In the genomic region with DNA sequence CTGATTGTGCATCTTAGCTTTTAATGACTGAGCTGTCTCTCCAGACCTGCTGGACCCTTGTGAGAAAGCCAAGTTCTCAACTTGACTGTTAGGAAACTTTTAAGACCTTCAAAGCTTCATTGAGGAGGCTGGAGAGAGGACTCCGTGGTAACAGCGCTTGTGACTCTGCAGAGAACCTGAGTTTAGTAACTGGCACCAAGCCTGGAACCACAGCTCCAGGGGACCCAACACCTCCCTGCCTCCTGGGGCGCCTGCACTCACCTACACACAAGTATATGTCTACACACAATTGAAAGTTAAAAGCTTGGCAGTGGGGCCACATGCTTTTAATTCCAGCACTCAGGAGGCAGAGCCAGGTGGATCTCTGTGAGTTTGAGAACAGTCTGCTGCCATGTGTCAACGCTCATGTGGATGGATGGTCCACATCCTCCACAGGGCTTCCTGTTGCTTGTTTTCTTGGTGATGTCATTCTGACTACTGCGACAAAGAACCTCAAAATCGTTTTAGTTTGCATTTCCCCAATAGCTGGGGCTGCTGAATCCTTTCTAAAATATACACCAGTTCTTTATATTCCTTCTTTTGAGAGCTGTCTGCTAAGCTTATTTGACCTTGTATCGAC, we compare ENCODE assay signal across 31 mouse cellular contexts. TPM values are rescaled to one million over a fixed set of nuclear protein-coding genes. Genes with fewer than 3 reads are reported as not detected.
"Had no signal": no experiment of that assay in that cellular context is flagged by ENCODE, and none has a peak within 500 bp of the region (broad histone marks: within the 10 kb centered on the region; RNA-seq: fewer than 3 reads in every experiment).

No protein-coding gene starts in this region.

- ATAC-seq: hindbrain, embryonic 16.5 days; hindbrain, postnatal 0 days; inflammation-experienced regulatory T-cells, adult 6 months; intestine, embryonic 15.5 days; intestine, embryonic 16.5 days; intestine, postnatal 0 days had no signal

- DNase-seq: heart, postnatal 10 days; heart, postnatal 14 days; heart, postnatal 36 days; heart, postnatal 4 days; kidney, adult 11 months; kidney, adult 18-20 months; kidney, adult 2 months; kidney, adult 8-10 months; kidney, adult 9 months; kidney, postnatal 10 days; kidney, postnatal 14 days; kidney, postnatal 25 days; kidney, postnatal 36 days; kidney, postnatal 4 days; layer of hippocampus, adult 9-11 months had no signal

RNA-seq across cellular contexts. Expression of a gene that starts 25.3 kb away (rescaled TPM):
- total RNA-seq: heart, postnatal 10 days; heart, postnatal 14 days; heart, postnatal 25 days; heart, postnatal 36 days; hindbrain, postnatal 0 days; layer of hippocampus, adult 18-20 months; layer of hippocampus, adult 2 months; layer of hippocampus, adult 8-10 months; layer of hippocampus, postnatal 10 days; layer of hippocampus, postnatal 14 days; layer of hippocampus, postnatal 25 days; left cerebral cortex, adult 18-20 months; left cerebral cortex, adult 2 months; left cerebral cortex, adult 8-10 months had no signal

RNA-seq across cellular contexts. Expression of a gene that starts 42.1 kb away (rescaled TPM):
- total RNA-seq: layer of hippocampus, postnatal 10 days; layer of hippocampus, postnatal 14 days; layer of hippocampus, postnatal 25 days; left cerebral cortex, adult 18-20 months; left cerebral cortex, adult 2 months; left cerebral cortex, adult 8-10 months had no signal

RNA-seq across cellular contexts. Expression of a gene that starts 59.8 kb away (rescaled TPM):
- total RNA-seq: heart, postnatal 14 days; heart, postnatal 25 days; heart, postnatal 36 days; layer of hippocampus, adult 8-10 months; left cerebral cortex, adult 8-10 months had no signal
